Mouse (Mus musculus) CD4-positive, CD25-positive, alpha-beta regulatory T cell, adult 9 weeks (primary cell): Measurements from ENCODE around the gene Taf13. TPM values are rescaled to one million over a fixed set of nuclear protein-coding genes. Genes with fewer than 3 reads are reported as not detected.

Experiments
- polyA plus RNA-seq: library from polyadenylated mRNA; unstranded; fragments of 100-300 nt; shearing (Covaris generic); gene quantifications from one replicate; pipeline ENCODE4 v1.2.1, GENCODE M21; 2017

Taf13 gene
- 32.7 TPM for polyA plus RNA-seq

DNA sequence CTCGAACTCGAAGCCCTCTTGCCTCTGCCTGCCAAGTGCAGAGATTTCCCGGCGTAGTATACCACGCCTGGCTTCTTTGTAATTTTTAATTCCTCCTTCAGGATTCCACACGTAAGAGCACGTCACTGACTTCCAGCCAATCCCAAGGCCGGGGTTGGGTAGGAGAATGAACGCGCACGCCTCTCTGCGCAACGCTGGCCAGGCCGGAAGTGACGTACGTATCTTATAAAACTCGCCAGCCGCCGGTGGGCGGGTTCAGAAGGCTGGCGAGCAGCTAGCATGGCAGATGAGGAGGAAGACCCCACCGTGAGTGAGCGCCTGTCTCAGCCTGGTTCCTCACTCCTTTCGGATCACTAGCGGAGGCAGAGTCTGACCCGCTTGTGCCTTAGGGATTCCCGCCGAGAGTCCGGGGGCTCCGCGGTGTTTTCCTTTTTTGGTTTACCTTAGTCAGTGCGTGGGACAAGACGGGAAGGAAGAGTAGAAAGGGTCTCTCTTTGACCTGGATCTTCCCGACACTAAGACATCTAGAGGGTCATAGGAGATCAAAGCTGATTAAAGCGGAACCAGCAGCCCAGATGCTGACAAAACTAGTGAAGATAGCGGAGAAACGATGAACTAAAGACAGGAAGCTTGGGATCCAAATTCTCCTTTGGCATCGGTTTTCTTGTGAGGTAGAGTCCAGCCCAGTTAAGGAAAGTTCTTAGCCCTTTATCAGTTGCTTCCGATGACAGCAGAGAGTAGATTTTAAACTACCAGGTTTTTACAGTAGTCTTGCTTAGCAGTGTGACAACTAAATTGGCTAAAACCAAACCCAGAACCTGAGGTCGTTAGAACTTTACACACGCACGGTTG lies at the start of gene Taf13:
Taf13 (plus strand) TSS at position 256 of the 852 bp plus-strand sequence.

DNA sequence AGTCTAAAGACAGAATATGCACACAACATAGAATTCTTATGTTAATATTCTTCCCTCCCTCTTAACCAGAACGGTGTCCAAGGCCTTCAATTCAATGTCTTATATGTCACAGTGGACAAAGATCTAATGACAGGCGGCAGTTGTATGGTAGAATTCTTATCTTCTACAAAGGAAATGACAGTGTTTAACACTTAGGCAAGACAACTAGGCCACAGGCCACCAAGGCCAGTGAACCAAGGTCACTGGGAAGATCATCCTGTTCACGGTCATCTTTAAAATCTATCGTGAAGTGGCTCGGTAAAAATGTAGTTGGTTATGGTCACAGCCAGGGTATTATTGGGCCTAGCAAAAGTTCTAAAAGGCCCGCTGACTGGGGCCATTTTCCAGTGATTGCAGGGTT lies 37.5 kb upstream of the Taf13 start, which contains the start of gene 1700013F07Rik:
1700013F07Rik (plus strand) TSS at position 200 of the 400 bp plus-strand sequence.

DNA sequence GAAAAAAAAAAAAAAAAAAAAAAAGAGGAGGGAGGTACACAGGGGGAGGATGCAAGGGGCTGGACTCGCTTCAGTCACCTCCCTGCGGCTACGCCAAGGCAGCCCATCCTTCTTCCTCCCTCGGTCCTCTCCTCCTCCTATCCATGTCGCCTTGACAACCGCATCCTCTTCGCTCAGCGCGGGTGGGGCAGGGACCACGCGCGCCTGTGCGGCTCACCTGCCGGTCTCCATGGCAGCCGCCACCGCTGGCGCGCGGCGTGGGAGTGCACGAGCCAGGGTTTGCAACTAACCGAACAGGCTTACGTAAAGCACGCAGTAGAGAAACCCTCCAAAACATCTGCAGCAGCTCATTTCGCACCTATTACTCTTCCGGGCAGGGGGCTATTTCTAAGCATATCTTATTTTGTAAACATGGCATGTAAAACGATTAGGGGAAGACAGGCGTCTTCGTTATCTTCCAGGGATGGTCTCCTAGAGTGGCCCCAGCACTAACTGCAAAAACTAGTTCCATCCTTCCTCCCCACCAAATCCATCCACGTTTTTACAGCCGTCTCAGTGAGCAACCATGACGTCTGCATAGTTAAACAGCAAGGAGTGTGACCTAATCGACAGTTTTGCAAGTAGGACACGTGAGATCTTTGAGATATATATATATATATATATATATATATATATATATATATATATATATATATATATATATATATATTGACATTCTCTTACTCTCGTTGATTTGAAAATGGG lies 34.8 kb upstream of the Taf13 start, which contains the start of gene 5330417C22Rik:
5330417C22Rik (minus strand) TSS at position 20 of the 744 bp plus-strand sequence.

DNA sequence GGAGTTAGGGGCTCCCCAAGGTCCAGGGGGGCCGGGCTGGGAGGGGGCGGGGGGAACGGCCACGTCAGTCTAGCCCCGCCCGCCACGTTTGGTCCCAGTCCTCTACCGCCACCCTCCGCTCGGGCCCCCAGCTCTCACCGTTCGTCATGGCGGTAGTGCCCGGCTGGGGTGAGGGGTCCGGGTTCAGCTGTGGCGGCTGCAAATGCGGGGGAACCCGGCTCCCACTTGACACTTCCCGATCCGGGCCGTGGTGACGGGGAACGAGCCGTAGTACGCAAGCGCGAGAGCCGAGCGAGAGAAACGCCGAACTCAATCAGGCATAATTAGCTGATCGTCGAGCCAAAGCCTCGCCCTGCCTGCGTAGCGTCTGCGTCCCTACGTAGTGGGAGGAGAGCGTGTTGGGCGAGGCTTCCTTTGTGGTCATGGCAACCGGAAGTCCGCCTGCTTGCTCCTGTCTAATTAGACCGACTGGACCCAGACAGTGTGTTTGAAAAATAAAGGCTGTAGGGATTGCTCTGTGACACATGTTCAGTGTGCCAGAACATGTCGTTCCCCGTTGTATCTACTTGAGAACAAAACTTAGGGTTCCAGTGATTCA lies 9.3 kb upstream of the Taf13 start, which contains the start of gene Tmem167b:
Tmem167b (minus strand) TSS at position 334 of the 598 bp plus-strand sequence.

DNA sequence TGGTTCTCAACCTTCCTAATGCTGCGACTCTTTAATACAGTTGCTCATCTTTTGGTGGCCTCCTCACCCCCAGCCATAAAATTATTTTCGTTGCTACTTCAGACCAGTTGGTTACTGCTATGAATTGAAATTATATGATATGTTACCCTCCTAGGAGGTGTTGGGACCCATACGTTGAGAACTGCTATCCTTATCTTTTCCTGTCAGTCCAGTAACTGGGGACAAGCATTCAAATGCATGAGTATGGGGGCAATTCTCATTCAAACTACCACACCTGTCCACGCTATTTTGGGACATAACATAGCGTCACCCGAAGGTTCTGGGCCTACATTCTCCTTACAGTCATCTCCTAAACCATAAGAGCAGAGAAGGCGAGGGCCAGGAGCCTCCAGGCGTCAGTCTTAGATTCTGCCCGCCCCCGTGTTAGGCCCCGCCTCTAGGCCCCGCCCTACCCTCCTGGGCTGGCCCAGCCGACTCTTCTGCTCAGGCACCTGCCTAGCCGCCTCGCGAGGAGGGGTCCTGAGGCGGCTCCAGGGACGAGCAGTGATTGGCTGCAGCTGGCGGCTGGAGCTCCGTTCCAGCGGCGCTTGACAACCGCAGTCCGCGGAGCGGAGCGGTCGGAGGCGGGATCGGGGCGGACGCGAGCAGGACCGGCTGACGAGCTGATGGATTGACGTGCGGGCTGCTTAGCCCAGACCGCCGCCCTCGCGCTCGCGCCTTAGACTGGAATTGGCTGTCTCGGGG lies 19.5 kb downstream of the Taf13 start, which contains the start of gene Wdr47:
Wdr47 (plus strand) TSS at position 494 of the 744 bp plus-strand sequence.

Other genes with a start within 250 kb of the Taf13 start
- not detected for gene Mybphl, start 206.8 kb upstream of the Taf13 start, polyA plus RNA-seq
- gene Psrc1, start 187.9 kb upstream of the Taf13 start, polyA plus RNA-seq, result 2.6 TPM
- 0.63 TPM for gene Celsr2, start 156.1 kb upstream of the Taf13 start, polyA plus RNA-seq
- gene Sars, start 126.5 kb upstream of the Taf13 start, polyA plus RNA-seq, result 193 TPM
- not detected for gene 1700013F07Rik, start 37.5 kb upstream of the Taf13 start, polyA plus RNA-seq
- gene 5330417C22Rik, start 35.2 kb upstream of the Taf13 start, polyA plus RNA-seq, result 1.0 TPM
- gene Tmem167b, start 9.2 kb upstream of the Taf13 start, polyA plus RNA-seq, result 39.7 TPM
- 9.6 TPM for gene Wdr47, start 19.6 kb downstream of the Taf13 start, polyA plus RNA-seq
- gene Clcc1, start 82.2 kb downstream of the Taf13 start, polyA plus RNA-seq, result 73.7 TPM
- 3.2 TPM for gene Gpsm2, start 150.6 kb downstream of the Taf13 start, polyA plus RNA-seq
- gene Aknad1, start 168.0 kb downstream of the Taf13 start, polyA plus RNA-seq, result not detected